Mouse (Mus musculus): ENCODE measurements around the gene Atf7ip.
A peak's percentile ranks its signal among the peaks of the same experiment; 100 is the strongest.

Atf7ip gene

DNA sequence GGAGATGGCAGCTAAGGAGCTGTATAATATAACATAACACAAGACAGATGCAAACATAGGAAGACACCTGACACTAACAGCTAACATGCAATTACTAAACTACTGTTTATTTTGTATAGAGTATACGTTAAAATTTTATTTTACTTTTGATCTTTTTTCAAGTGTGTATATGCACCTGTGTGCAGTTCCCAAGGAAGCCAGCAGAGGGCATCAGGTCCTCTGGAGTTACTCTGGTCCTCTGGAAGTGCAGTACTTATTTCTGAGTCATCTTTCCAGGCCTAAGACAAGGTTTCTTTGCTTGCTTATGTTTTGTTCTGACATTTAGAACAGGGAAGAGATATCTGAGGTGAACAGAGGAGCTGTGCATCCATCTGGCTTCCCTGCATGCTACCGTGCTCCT lies 138.2 kb downstream of the Atf7ip start:
- no peak for DNase-seq (ENCODE audit: inconsistent ontology term)

DNA sequence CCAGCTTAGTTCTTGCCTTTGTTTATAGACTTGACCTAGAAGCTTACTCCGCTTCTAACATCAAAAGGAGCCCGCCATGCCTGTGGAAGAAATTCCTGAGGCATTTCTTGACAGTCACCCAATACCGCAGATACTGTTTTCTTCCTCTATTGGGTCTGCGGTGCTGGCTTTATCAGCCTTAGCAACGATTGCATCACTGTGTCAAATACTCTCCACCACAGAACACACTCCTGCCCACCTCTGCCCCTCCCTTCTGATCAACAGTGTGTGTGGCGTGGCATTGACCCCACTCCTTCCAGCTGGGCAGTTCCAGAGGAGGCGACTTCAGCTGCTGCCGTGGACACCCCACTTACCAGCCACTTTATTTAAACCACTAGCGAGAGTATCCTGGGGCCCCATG lies 139.8 kb downstream of the Atf7ip start:
- peak; percentile 38 for DNase-seq (ENCODE audit: inconsistent ontology term)

DNA sequence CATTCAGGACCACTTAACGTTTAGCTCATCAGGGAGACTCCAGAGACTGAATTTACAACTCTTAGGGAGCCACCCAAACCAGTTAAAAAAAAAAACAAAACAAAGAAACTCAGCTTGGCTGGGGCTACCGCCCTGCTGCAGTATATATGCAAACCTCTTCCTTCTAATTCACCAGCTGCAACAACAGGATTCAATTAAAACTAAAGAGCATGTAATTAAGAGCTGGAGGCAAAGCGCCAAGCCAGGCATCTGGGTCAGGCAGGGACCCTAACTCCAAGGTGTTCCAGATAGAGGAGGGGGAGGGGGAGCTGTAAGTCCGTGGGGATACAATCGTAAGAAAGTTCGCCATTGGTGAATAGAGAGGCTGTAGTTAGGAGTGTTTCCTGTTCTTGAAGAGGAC lies 140.2 kb downstream of the Atf7ip start:
- no peak for DNase-seq (ENCODE audit: inconsistent ontology term)

DNA sequence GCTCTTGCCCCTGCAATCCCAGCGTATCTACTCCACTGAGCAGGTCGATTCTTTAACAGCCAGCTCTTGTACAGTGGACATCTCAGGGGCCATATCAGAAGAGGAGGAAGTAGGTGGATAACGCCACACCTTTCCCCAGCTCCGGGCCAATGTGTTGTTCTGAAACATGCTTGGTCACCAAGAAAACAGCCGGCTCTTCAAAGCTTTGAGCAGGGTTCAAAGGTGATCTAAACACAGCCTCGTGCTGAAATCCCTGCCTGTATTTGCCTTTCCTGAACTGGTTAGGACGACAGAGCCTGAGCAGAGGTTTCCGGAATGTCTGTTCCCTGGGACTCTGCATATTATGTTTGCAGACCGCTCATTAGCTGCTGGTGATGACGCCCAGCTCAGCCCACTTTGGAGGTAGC lies 141.5 kb downstream of the Atf7ip start:
- no peak for DNase-seq (ENCODE audit: inconsistent ontology term)

DNA sequence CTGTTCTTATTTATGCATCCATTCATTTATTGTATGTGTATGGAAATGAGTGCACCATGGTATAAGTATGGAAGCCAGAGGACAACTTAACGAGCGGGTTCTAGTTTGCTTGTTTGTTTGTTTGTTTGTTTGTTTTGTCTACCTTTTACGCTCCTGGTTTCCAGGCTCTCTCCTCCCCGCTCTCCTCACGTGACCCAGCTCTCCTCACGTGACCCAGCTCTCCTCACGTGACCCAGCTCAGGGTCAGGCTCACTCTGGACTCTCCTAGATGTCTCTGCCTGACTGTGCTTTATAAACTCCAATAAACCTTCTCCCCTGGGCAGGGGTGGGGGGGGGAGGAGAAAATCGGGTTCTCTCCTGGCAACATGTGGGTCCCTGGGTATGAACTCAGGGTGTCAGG lies 144.7 kb downstream of the Atf7ip start:
- DNase-seq (ENCODE audit: inconsistent ontology term), result no peak

DNA sequence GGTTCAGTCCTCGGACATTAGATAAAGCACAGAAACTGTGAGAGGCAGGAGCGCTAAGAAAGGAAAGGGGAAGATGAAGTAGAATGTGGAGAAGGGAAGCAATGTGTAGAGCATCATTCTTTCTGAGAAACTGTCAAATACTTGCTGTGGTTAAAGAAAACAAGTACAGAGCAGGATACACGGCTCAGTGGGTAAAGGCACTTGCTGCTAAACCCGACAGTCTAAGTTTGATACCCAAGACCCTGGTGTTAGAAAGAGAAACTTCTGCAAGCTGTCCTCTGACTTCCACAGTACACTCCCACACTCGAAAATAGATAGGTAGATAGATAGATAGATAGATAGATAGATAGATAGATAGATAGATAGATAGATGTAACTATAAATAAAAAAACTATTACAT lies 147.4 kb downstream of the Atf7ip start:
- DNase-seq (ENCODE audit: inconsistent ontology term), result no peak

DNA sequence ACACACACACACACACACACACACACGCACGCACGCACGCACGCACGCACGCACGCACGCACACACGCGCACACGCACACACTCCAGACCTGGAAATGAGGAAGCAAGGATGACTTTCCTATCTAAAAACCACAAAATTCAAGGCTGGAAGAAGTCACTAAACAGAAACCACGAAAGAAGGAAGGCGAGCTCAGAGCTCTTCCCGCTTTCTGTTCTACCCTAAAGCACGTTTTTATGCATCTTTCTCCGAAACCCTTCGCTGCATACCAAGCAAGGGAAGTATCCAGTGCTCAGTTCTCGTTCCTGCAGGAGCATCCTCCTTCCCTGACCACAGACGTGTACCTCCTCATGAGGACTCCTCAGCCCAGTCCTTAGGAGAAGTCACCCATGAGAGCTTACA lies 148.5 kb downstream of the Atf7ip start:
- DNase-seq (ENCODE audit: inconsistent ontology term), result no peak

DNA sequence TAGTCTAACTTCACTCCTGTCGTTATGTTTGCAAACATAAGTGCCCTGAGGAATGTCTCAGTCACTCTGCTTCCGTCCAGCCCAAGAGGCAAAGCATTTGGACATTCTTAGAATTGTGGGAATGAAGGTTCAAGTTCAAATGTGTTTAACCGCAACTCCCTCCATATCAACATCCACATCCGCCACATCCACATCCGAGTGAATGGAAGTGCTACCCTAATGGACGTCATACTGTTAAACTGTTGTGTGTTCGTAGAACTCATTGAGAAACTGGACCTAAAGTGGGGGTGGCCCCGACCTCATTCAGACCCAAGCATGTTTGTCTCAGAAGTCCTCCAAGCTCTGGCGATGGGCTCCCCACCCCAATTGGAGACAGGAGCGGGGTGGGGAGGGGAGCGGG lies 149.8 kb downstream of the Atf7ip start:
- no peak for DNase-seq (ENCODE audit: inconsistent ontology term)

DNA sequence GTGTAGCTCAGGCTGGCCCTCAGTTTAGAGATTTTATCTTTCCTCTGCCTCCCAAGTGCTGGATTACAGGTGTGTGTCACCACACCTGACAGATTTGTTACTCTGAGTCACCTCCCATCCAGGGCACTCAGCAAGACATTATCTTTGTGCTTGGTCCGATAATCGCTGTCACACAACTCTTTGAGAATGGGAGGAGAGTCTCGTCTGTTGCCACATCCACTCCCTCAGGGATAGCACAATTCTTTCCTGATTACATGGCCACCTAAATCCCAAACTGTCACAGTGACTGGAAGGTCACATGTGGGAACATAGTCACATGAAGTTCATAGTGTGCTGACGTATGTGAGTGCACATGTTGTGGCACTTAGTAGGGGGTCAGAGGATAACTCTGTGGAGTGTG lies 152.3 kb downstream of the Atf7ip start:
- no peak for DNase-seq (ENCODE audit: inconsistent ontology term)

DNA sequence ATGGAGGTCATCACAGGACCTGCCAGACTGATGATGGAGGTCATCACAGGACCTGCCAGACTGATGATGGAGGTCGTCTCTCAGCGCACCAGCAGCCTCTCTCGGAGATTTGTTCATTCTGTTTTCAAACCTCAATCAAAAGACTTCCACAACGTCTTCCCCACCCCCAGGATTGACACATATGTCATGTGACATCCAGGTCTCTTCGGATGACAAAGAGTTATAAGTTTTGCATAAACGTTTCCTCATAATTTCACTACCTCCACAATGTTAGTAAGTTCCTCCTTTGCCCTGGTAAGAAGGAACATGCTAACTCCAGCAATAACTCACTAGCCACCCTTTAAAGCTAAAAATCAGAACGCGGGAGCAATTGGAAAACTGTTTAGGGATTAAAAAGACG lies 153.3 kb downstream of the Atf7ip start:
- DNase-seq (ENCODE audit: inconsistent ontology term), result no peak

All from Muller cell, postnatal 12 days (primary cell).